Mouse (Mus musculus): ENCODE results near the gene Snx29. TPM values are rescaled to one million over a fixed set of nuclear protein-coding genes. Genes with fewer than 3 reads are reported as not detected.

The Snx29 gene
- total RNA-seq, 1 experiment from 2014 or later, result 25.7 TPM

- no peak for ATAC-seq (replicated peaks in 1 of 2; ENCODE audit: insufficient read depth in 1 of 2, low FRiP score in 2 of 2, low TSS enrichment in 1 of 2, low read depth in 1 of 2, poor library complexity in 2 of 2, severe bottlenecking in 2 of 2)
These were observed 449.6 kb downstream of the Snx29 start for GRCm38 (mm10) chr16:11772318-11772717.

GRCm38 (mm10) chr16:11774321-11774720 is 451.6 kb downstream of the Snx29 start:
- ATAC-seq (replicated peaks in 1 of 2; ENCODE audit: insufficient read depth in 1 of 2, low FRiP score in 2 of 2, low TSS enrichment in 1 of 2, low read depth in 1 of 2, poor library complexity in 2 of 2, severe bottlenecking in 2 of 2), result no peak

GRCm38 (mm10) chr16:11776528-11776927 is 453.8 kb downstream of the Snx29 start:
- ATAC-seq (replicated peaks in 1 of 2; ENCODE audit: insufficient read depth in 1 of 2, low FRiP score in 2 of 2, low TSS enrichment in 1 of 2, low read depth in 1 of 2, poor library complexity in 2 of 2, severe bottlenecking in 2 of 2), result no peak

- ATAC-seq (replicated peaks in 1 of 2; ENCODE audit: insufficient read depth in 1 of 2, low FRiP score in 2 of 2, low TSS enrichment in 1 of 2, low read depth in 1 of 2, poor library complexity in 2 of 2, severe bottlenecking in 2 of 2), result no peak
These were observed 455.5 kb downstream of the Snx29 start for GRCm38 (mm10) chr16:11778191-11778590.

GRCm38 (mm10) chr16:11778715-11779460 is 456.2 kb downstream of the Snx29 start:
- no peak for ATAC-seq (replicated peaks in 1 of 2; ENCODE audit: insufficient read depth in 1 of 2, low FRiP score in 2 of 2, low TSS enrichment in 1 of 2, low read depth in 1 of 2, poor library complexity in 2 of 2, severe bottlenecking in 2 of 2)

- ATAC-seq (replicated peaks in 1 of 2; ENCODE audit: insufficient read depth in 1 of 2, low FRiP score in 2 of 2, low TSS enrichment in 1 of 2, low read depth in 1 of 2, poor library complexity in 2 of 2, severe bottlenecking in 2 of 2), result no peak
These were observed 459.4 kb downstream of the Snx29 start for GRCm38 (mm10) chr16:11782082-11782481.

GRCm38 (mm10) chr16:11783337-11783736 is 460.6 kb downstream of the Snx29 start:
- no peak for ATAC-seq (replicated peaks in 1 of 2; ENCODE audit: insufficient read depth in 1 of 2, low FRiP score in 2 of 2, low TSS enrichment in 1 of 2, low read depth in 1 of 2, poor library complexity in 2 of 2, severe bottlenecking in 2 of 2)

- ATAC-seq (replicated peaks in 1 of 2; ENCODE audit: insufficient read depth in 1 of 2, low FRiP score in 2 of 2, low TSS enrichment in 1 of 2, low read depth in 1 of 2, poor library complexity in 2 of 2, severe bottlenecking in 2 of 2), result no peak
These were observed 461.6 kb downstream of the Snx29 start for GRCm38 (mm10) chr16:11784354-11784753.

- ATAC-seq (replicated peaks in 1 of 2; ENCODE audit: insufficient read depth in 1 of 2, low FRiP score in 2 of 2, low TSS enrichment in 1 of 2, low read depth in 1 of 2, poor library complexity in 2 of 2, severe bottlenecking in 2 of 2), result no peak
These were observed 463.1 kb downstream of the Snx29 start for GRCm38 (mm10) chr16:11785806-11786205.

GRCm38 (mm10) chr16:11790476-11790875 is 467.8 kb downstream of the Snx29 start:
- ATAC-seq (replicated peaks in 1 of 2; ENCODE audit: insufficient read depth in 1 of 2, low FRiP score in 2 of 2, low TSS enrichment in 1 of 2, low read depth in 1 of 2, poor library complexity in 2 of 2, severe bottlenecking in 2 of 2), result no peak

- ATAC-seq (replicated peaks in 1 of 2; ENCODE audit: insufficient read depth in 1 of 2, low FRiP score in 2 of 2, low TSS enrichment in 1 of 2, low read depth in 1 of 2, poor library complexity in 2 of 2, severe bottlenecking in 2 of 2), result no peak
These were observed 470.7 kb downstream of the Snx29 start for GRCm38 (mm10) chr16:11793391-11793790.

GRCm38 (mm10) chr16:11794628-11795027 is 471.9 kb downstream of the Snx29 start:
- no peak for ATAC-seq (replicated peaks in 1 of 2; ENCODE audit: insufficient read depth in 1 of 2, low FRiP score in 2 of 2, low TSS enrichment in 1 of 2, low read depth in 1 of 2, poor library complexity in 2 of 2, severe bottlenecking in 2 of 2)

GRCm38 (mm10) chr16:11795758-11796460 is 473.2 kb downstream of the Snx29 start:
- no peak for ATAC-seq (replicated peaks in 1 of 2; ENCODE audit: insufficient read depth in 1 of 2, low FRiP score in 2 of 2, low TSS enrichment in 1 of 2, low read depth in 1 of 2, poor library complexity in 2 of 2, severe bottlenecking in 2 of 2)

GRCm38 (mm10) chr16:11801960-11802539 is 479.3 kb downstream of the Snx29 start:
- ATAC-seq (replicated peaks in 1 of 2; ENCODE audit: insufficient read depth in 1 of 2, low FRiP score in 2 of 2, low TSS enrichment in 1 of 2, low read depth in 1 of 2, poor library complexity in 2 of 2, severe bottlenecking in 2 of 2), result no peak

Other genes starting within 250 kb of the Snx29 start
- 19.6 and 29.2 TPM in 2 replicates for gene Txndc11, start 188.3 kb upstream of the Snx29 start, total RNA-seq (2017)
- 253 and 425 TPM in 2 replicates for gene Zc3h7a, start 146.5 kb upstream of the Snx29 start, total RNA-seq (2017)
- gene Rsl1d1, start 119.6 kb upstream of the Snx29 start, total RNA-seq (2017), result 318 and 347 TPM in 2 replicates
- 120 and 141 TPM in 2 replicates for gene Gspt1, start 68.6 kb upstream of the Snx29 start, total RNA-seq (2017)
- gene Tnfrsf17, start 9.1 kb upstream of the Snx29 start, total RNA-seq (2017), result 0.44 TPM in 1 of 2 replicates, not detected in the other